Mouse (Mus musculus): ENCODE measurements at regions not wholly inside any gene's neighbourhood (a gene's known extent, or its start where the extent isn't known, plus 50 kb on each side); places are given as distances from the start of the nearest gene placed in this dataset.

- in situ Hi-C loops (cut with MboI, MseI), result no loop called here
Observed at GRCm38 (mm10) chr1:121153476-121153875, 178.9 kb downstream of the Insig2 start.

GRCm38 (mm10) chr1:121154616-121155015 lies 177.8 kb downstream of the Insig2 start:
- in situ Hi-C loops (cut with MboI, MseI), result no loop called here

DNA sequence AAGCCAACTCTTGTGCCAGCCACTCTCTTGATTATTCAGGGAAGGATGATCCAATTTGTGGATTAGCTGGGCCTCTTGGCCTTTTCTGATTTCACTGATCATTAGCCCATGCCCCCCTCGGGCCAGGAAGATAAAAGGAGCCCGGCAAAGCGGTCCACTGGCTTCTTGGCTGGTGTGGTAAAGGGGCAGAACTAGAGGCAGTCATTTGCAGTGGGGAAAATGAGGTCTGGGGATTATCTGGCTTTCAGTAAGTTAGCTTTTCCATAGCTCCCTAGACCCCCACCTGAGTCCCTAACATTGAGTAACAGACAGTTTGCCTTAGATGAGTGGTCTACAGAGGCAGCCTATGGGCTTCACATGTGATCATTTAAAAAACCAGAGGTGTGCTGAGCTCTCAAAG lies 163.7 kb downstream of the Insig2 start:
- in situ Hi-C loops (cut with MboI, MseI), result no loop called here

DNA sequence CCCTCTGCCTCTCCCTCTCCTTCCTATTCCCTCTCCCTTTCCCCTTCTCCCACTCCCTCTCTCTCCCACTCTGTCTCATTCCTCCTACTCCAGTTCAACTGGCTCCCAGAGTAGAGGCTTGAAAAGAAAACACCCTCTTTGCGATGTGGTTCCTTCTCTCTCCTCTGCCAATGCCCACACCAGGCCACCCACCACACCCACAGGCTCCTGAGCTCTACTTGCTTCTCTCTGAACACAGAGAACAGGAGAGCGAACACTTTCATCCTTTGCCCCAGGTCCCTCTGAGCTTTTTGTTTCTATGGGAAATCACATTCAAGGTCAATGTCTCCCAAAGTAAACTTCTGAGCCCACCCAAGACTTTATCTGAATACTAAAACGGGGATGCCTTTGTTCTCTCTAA lies 155.8 kb downstream of the Insig2 start:
- in situ Hi-C loops (cut with MboI, MseI), result no loop called here

GRCm38 (mm10) chr1:121177136-121177907 lies 155.1 kb downstream of the Insig2 start:
- in situ Hi-C loops (cut with MboI, MseI), result no loop called here

- in situ Hi-C loops (cut with MboI, MseI), result no loop called here
Observed at GRCm38 (mm10) chr1:121177908-121178311, 154.5 kb downstream of the Insig2 start.

DNA sequence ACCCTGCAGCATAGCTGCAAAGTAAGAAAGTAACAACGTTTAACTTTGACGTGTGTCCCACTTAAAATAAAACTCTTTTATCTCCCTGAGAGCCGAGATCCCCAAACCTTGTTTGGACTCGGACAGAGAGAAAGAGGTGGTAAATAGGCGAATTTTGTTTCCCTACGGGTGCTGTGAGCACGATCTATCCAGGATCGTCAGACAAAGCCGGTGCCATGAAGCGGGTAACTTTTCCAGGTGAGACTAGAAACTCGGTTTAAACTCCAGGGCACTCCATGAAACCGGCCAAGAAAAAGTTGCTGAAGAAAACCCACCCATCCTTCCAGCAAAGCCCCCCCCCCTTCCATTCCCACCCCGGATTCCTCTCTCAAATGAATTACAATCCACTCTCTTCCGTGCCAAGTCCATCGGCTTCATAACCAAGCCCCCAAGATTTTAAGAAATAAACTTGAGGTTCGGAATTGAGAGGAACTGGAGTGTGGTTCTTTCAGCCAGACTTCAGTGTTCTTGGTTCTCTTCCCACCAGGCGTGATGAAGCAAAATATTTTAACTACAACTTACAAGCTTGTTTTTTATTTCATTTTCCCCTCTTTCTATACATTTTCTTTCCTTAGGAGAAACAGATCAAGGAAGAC lies 153.7 kb downstream of the Insig2 start:
- in situ Hi-C loops (cut with MboI, MseI), result no loop called here

- in situ Hi-C loops (cut with MboI, MseI), result loop anchor here (5.0 kb wide), 1 partner anchor 52 kb away; no protein-coding TSS in a partner anchor
Observed at GRCm38 (mm10) chr1:121180273-121181030, 151.9 kb downstream of the Insig2 start.

DNA sequence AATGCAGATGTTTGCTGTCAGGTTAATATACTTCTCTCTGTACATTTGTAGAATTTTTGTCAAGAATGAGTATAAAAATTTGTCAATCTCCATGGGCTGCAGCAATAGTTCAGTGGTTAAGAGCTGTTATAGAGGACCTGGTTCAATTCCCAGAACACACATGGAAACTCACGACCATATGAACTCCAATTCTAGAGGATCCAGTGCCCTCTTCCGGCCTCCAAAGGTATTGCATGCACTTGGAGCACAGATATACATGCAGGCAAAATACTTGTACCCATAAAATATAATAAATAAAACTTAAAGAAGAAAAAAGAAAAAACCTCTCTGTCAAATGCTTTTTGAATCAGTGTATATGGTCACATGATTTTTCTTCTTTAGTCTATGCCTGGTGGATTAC lies 143.5 kb downstream of the Insig2 start:
- in situ Hi-C loops (cut with MboI, MseI), result loop anchor here (5.0 kb wide), 1 partner anchor 837 kb away; no protein-coding TSS in a partner anchor

DNA sequence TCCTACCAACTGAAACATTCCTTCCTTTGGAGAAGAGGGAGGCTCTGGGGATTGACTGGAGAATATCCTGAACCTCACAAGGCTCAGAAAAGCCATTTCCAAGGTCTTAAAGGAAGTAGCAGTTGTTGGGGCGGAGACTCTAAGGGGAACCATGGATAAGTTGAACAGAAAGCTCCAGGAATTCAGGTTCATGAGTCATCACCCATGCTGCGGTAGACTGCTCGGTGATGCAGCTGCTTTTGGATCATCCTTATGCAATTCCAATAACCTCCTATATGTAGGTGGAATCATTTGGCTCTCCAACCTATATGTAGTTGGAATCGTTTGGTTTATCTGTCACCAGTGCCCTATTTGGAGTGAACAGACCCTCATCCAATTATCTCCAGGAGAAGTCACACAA lies 137.6 kb downstream of the Insig2 start:
- in situ Hi-C loops (cut with MboI, MseI), result no loop called here

DNA sequence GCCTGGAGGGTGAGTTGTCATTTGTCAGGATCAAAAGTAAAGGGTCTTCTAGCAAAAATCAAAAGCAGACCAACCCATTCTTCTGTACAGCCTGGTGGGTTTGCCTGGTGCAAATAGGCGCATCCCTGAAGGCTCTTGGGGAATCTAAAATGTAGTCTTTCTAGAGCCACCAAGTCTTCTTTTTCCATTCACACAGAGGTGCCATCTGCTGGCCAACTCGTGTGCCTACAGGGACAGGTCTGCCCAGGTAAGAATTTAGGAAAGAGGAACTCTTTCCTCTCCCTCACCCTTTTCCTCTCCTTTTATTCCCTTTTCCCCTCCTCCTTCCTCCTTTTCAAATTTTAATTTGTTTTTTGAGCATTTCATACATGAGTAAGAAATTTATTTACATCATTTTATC lies 116.5 kb downstream of the Insig2 start:
- in situ Hi-C loops (cut with MboI, MseI), result no loop called here

- in situ Hi-C loops (cut with MboI, MseI), result no loop called here
Observed at GRCm38 (mm10) chr1:121224250-121224649, 108.1 kb downstream of the Insig2 start.

- in situ Hi-C loops (cut with MboI, MseI), result no loop called here
Observed at GRCm38 (mm10) chr1:121226466-121227232, 105.7 kb downstream of the Insig2 start.

DNA sequence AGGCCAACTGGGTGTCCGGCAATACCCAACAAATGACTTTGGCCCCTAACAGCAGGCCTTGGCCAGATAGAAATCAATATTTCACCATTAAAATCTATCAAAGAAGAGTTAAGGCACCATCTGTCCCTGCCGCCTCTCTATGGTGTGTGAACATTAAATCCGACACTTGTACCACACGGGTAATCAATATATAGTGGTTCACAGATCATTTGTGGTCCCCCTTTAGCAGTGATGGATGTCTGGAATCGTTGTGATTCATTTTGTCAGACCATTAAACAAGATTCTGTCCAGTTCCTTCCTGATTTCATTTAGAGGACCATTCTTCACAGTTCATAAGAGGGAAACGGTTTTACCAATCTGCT lies 105.2 kb downstream of the Insig2 start:
- in situ Hi-C loops (cut with MboI, MseI), result no loop called here

GRCm38 (mm10) chr1:121243576-121243975 lies 88.8 kb downstream of the Insig2 start:
- in situ Hi-C loops (cut with MboI, MseI), result loop anchor here (10.0 kb wide), 2 partner anchors 171 to 1809 kb away; no protein-coding TSS in a partner anchor

DNA sequence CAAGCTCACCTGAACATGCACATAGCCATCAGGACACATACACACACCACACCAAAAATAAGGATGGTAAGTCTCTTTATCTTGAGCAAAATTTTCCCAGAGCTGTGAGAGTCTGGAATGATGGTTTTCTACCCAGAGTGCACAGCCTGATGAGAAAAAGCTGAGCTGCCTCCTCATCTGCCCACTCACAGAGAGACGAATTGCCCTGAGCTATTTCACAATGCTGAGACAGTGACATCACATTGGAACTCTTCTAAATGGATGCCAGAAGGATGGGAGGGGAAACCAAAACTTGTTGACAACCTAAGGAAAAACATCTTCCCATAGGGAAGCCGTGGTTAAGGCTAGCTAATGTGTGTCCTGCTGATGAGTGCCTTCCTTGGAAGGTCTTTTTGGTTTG lies 84.8 kb downstream of the Insig2 start:
- in situ Hi-C loops (cut with MboI, MseI), result loop anchor here (10.0 kb wide), 2 partner anchors 167 to 1813 kb away; no protein-coding TSS in a partner anchor

GRCm38 (mm10) chr1:121249081-121249480 lies 83.3 kb downstream of the Insig2 start:
- in situ Hi-C loops (cut with MboI, MseI), result loop anchor here (10.0 kb wide), 2 partner anchors 166 to 1814 kb away; no protein-coding TSS in a partner anchor

- in situ Hi-C loops (cut with MboI, MseI), result no loop called here
Observed at GRCm38 (mm10) chr1:121250686-121251085, 81.7 kb downstream of the Insig2 start.

DNA sequence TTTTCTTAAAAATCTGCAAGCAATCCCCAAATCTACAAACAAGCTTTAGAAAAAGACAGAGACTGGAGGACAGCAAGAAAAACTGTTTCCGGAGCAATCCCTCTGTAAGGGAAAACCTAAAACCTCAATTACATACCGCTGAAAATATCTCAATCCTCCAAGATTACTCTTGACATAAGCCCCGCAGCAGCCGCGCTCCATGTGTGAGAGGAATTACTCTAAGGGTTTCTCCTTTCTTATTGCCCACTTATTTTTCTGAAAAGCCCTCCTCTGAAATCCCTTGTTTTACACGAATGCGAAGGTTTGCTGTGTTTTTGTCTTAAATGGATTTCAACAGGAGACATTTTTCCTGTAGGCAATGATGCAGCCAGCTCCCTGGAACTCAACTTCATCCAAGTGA lies 80.3 kb downstream of the Insig2 start:
- in situ Hi-C loops (cut with MboI, MseI), result no loop called here

DNA sequence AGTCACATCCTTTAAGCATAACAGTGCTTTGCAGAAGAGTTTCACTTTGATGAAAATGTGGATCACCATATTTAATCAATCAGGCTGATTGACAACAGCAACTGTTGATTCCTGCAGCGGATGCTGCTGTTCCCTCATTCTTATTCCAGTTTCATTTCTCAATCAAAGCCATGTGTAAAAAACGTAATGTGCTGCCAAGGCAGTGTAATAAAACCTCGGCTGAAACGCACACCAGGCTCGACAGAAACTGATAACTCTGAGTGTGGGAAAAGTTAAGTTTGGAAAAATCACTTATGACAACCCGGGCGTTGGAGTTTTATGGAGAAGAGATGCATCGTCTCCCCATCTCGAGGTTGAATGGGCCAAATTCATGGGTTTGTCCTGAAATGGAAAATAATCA lies 78.2 kb downstream of the Insig2 start:
- in situ Hi-C loops (cut with MboI, MseI), result no loop called here
